ENCODE assay signal across 21 mouse cellular contexts in the genomic region with DNA sequence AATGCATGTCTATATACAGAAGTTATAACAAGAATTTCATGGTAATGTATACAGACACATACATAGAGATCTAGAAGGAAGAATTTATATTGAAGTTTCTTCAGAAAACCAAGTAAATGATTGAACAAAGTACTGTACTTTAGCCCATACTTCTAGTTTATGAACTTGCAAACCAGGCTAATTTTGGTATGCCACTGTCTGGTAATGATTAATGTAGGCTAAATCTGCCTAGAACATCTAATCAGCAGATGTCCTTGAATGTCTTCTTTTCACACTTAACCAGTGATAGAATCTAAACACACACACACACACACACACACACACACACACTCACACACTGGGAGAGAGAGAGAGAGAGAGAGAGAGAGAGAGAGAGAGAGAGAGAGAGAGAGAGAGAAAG. TPM values are rescaled to one million over a fixed set of nuclear protein-coding genes. Genes with fewer than 3 reads are reported as not detected.
DNase-seq lines count a peak whose midpoint lies in the region; ATAC-seq and TF ChIP-seq lines count a peak whose summit lies in the region.
"Had no signal": no experiment of that assay in that cellular context is flagged by ENCODE, and none has a peak within 500 bp of the region (broad histone marks: within the 10 kb centered on the region; RNA-seq: fewer than 3 reads in every experiment).

No protein-coding gene starts in this region.

- H3K4me2 ChIP-seq in intestine, embryonic 16.5 days (ENCODE audit: low read depth, low read length), result no peak overlapping the region
- H3K4me2 ChIP-seq in liver, postnatal 0 days (ENCODE audit: low read depth, low read length), result no peak overlapping the region
- H3K4me2 ChIP-seq in hindbrain, embryonic 11.5 days (replicated peaks; ENCODE audit: low read depth, low read length), result no peak overlapping the region
- H3K4me2 ChIP-seq: embryonic facial prominence, embryonic 15.5 days had no signal

- H3K27ac ChIP-seq in liver, adult 2 months (replicated peaks; ENCODE audit: insufficient read depth, low read depth, low read length), result no peak overlapping the region
- H3K27ac ChIP-seq in intestine, embryonic 16.5 days (ENCODE audit: low read length), result no peak overlapping the region
- no peak overlapping the region for H3K27ac ChIP-seq in liver, postnatal 0 days (ENCODE audit: low read depth)
- H3K27ac ChIP-seq in hindbrain, embryonic 11.5 days (ENCODE audit: low read depth, low read length), result no peak overlapping the region
- H3K27ac ChIP-seq: embryonic facial prominence, embryonic 15.5 days; forebrain, embryonic 10.5 days; gastrocnemius, adult 2 months had no signal

- H3K9ac ChIP-seq in liver, adult 2 months (ENCODE audit: low read depth, low read length), result no peak overlapping the region
- H3K9ac ChIP-seq in intestine, embryonic 16.5 days (ENCODE audit: low read depth, low read length), result no peak overlapping the region
- H3K9ac ChIP-seq in liver, postnatal 0 days (replicated peaks), result no peak overlapping the region
- H3K9ac ChIP-seq in hindbrain, embryonic 11.5 days (ENCODE audit: low read depth, low read length), result no peak overlapping the region
- H3K9ac ChIP-seq: embryonic facial prominence, embryonic 15.5 days; heart, embryonic 12.5 days had no signal

- H3K4me1 ChIP-seq in liver, adult 2 months (ENCODE audit: control insufficient read depth, insufficient read depth, low read length), result peaks cover 9% of the 10 kb centered on the region
- no peaks in the 10 kb centered on the region for H3K4me1 ChIP-seq in intestine, embryonic 16.5 days (ENCODE audit: control insufficient read depth, insufficient read depth, low read length)
- no peaks in the 10 kb centered on the region for H3K4me1 ChIP-seq in liver, postnatal 0 days (ENCODE audit: insufficient read depth)
- no peaks in the 10 kb centered on the region for H3K4me1 ChIP-seq in hindbrain, embryonic 11.5 days (replicated peaks; ENCODE audit: control insufficient read depth, insufficient read depth, low read length)
- H3K4me1 ChIP-seq: embryonic facial prominence, embryonic 15.5 days; forebrain, embryonic 10.5 days; heart, embryonic 12.5 days had no signal

- no peak overlapping the region for H3K4me3 ChIP-seq in liver, adult 2 months (ENCODE audit: insufficient read depth, low read depth, low read length)
- H3K4me3 ChIP-seq in intestine, embryonic 16.5 days (ENCODE audit: low read length), result no peak overlapping the region
- H3K4me3 ChIP-seq in liver, postnatal 0 days (ENCODE audit: low read depth, low read length), result no peak overlapping the region
- no peak overlapping the region for H3K4me3 ChIP-seq in hindbrain, embryonic 11.5 days (ENCODE audit: low read depth, low read length)
- H3K4me3 ChIP-seq: embryonic facial prominence, embryonic 15.5 days; erythroblast, embryonic 14.5 days; forebrain, embryonic 10.5 days; gastrocnemius, adult 2 months; heart, embryonic 12.5 days had no signal

- peak; percentile 8 to 78 for DNase-seq in kidney, adult 8-10 months
- no peak for DNase-seq in kidney, adult 18-20 months
- peak; percentile 96 for DNase-seq in liver, adult 2 months (ENCODE audit: extremely low read depth, low read depth, low spot score)
- DNase-seq in liver, result no peak
- no peak for DNase-seq in liver, postnatal 0 days
- DNase-seq in hindbrain, embryonic 11.5 days (ENCODE audit: low spot score), result no peak
- DNase-seq: adrenal gland, postnatal 10 days; cerebellum, adult 11 months; cerebellum, adult 8-10 months; cerebellum, postnatal 14 days; embryo, embryonic 11 days; gastrocnemius, adult 2 months; gastrocnemius, postnatal 25 days; heart, postnatal 36 days had no signal

- TF ChIP-seq CTCF in liver, adult 2 months (IDR thresholded peaks at IDR 0.05; ENCODE audit: low read depth, low read length), result no peak
- no peak for TF ChIP-seq CTCF in liver, postnatal 0 days (IDR thresholded peaks at IDR 0.05; ENCODE audit: low read depth)

- no peaks in the 10 kb centered on the region for H3K27me3 ChIP-seq in liver, adult 2 months (ENCODE audit: control insufficient read depth, insufficient read depth, low read length)
- H3K27me3 ChIP-seq in intestine, embryonic 16.5 days (replicated peaks; ENCODE audit: control insufficient read depth, insufficient read depth, low read length), result no peaks in the 10 kb centered on the region
- H3K27me3 ChIP-seq in liver, postnatal 0 days (ENCODE audit: insufficient read depth, low read length), result no peaks in the 10 kb centered on the region
- no peaks in the 10 kb centered on the region for H3K27me3 ChIP-seq in hindbrain, embryonic 11.5 days (ENCODE audit: control insufficient read depth, insufficient read depth, low read length)
- H3K27me3 ChIP-seq: embryonic facial prominence, embryonic 15.5 days; heart, embryonic 12.5 days had no signal

- peak; percentile 69 for ATAC-seq in intestine, embryonic 16.5 days
- ATAC-seq in liver, postnatal 0 days, result peak; percentile 55; the same call in 1 of the 2 replicates
- ATAC-seq in hindbrain, embryonic 11.5 days (ENCODE audit: low FRiP score), result no peak
- ATAC-seq: forebrain, embryonic 14.5 days had no signal

- no peak for TF ChIP-seq EP300 in liver, postnatal 0 days (IDR thresholded peaks at IDR 0.05; ENCODE audit: low read depth)

- H3K36me3 ChIP-seq in liver, adult 2 months (ENCODE audit: control insufficient read depth, insufficient read depth, low read length), result no peaks in the 10 kb centered on the region
- H3K36me3 ChIP-seq in intestine, embryonic 16.5 days (ENCODE audit: control insufficient read depth, insufficient read depth, low read length), result no peaks in the 10 kb centered on the region
- H3K36me3 ChIP-seq in liver, postnatal 0 days (replicated peaks; ENCODE audit: insufficient read depth, low read length), result no peaks in the 10 kb centered on the region
- no peaks in the 10 kb centered on the region for H3K36me3 ChIP-seq in hindbrain, embryonic 11.5 days (ENCODE audit: control insufficient read depth, insufficient read depth, low read length)
- H3K36me3 ChIP-seq: embryonic facial prominence, embryonic 15.5 days; forebrain, embryonic 10.5 days; heart, embryonic 12.5 days had no signal

- no peaks in the 10 kb centered on the region for H3K9me3 ChIP-seq in intestine, embryonic 16.5 days (ENCODE audit: control insufficient read depth, low read length)
- H3K9me3 ChIP-seq in liver, postnatal 0 days (ENCODE audit: low read length), result no peaks in the 10 kb centered on the region
- H3K9me3 ChIP-seq in hindbrain, embryonic 11.5 days (ENCODE audit: control insufficient read depth, low read length), result no peaks in the 10 kb centered on the region
- H3K9me3 ChIP-seq: embryonic facial prominence, embryonic 15.5 days; forebrain, embryonic 10.5 days; heart, embryonic 12.5 days had no signal

- H3K79me2 ChIP-seq in liver, adult 2 months (ENCODE audit: control insufficient read depth, insufficient read depth, low read length), result no peaks in the 10 kb centered on the region

- TF ChIP-seq POLR2A in liver, adult 2 months (IDR thresholded peaks at IDR 0.05; ENCODE audit: extremely low read depth, insufficient read depth, low read length), result no peak

RNA-seq across cellular contexts. Expression of gene 5430427O19Rik, which starts 8.1 kb away (rescaled TPM):
- total RNA-seq in liver, adult 2 months (2014; rRNA removed), result 0.27 and 0.28 TPM in 2 replicates
- not detected in 2 replicates for polyA plus RNA-seq in liver, adult 2 months (2012; rRNA removed)
- polyA plus RNA-seq in intestine, embryonic 16.5 days (2015; fragmentation: Nextera tagmentation; extraction: Ambion mirVana), result 0.17 and 0.21 TPM in 2 replicates
- polyA plus RNA-seq in liver, postnatal 0 days (2015; fragmentation: Nextera tagmentation; extraction: Ambion mirVana), result 0.63 and 0.66 TPM in 2 replicates
- 0.11 TPM in 1 of 2 replicates, not detected in the other for polyA plus RNA-seq in hindbrain, embryonic 11.5 days (2014; fragmentation: Nextera tagmentation; extraction: Ambion mirVana)
- polyA plus RNA-seq: C2C12; erythroblast, embryonic 14.5 days had no signal

Comparison
In these comparisons a context has a peak if more than half of its experiments do, and no peak if none do; other contexts are left out.
1. DNase-seq: peak in kidney, adult 8-10 months (2 of 2) and liver, adult 2 months (single experiment); none in kidney, adult 18-20 months (single experiment), liver (single experiment), liver, postnatal 0 days (single experiment) and hindbrain, embryonic 11.5 days (single experiment).